Mouse (Mus musculus): ENCODE measurements around the gene Ptrh1.

DNA sequence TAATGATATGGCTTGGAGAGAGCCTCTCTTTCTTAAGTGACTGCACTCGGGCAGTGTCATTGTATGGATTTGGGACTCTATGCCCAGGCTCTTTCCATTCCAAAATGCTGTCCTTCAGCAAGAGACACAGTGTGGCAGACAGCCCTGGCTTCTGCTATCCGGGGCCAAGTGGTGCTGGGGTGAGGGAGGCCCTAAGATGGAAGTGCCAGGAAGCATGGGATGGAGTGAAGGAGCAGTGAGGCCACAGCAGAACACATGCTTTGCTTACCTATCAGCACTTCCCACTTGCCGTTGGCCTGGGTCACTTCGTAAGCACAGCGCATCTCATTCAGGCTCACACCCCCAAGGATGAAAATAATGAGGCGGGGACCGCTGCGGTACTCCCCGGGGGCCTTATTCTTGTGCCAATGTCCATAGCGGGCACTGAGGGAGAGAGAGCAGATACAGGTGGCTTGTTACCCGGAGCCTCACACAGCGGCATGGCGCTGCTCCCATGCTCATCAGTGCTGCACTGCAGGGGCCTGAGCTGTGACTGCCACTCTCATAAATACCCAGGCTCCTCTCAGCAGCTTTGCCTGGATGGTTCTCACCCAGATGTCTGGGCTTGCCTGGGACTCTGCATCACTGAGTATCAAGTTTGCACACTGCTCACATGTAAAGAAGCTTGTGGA is 20.3 kb downstream of the Ptrh1 start:
- TF ChIP-seq POLR2A (IDR thresholded peaks at IDR 0.05; ENCODE audit: low read depth, low read length) (no peak), BHLHE40 (IDR thresholded peaks at IDR 0.05; ENCODE audit: low read depth, low read length) (no peak), ZC3H11A (IDR thresholded peaks at IDR 0.05; ENCODE audit: low read depth, low read length) (no peak), EP300 (IDR thresholded peaks at IDR 0.05; ENCODE audit: low read length) (no peak)

Measured in CH12.LX (cell line).